8 mouse cellular contexts compared by ENCODE assay signal in the genomic region with DNA sequence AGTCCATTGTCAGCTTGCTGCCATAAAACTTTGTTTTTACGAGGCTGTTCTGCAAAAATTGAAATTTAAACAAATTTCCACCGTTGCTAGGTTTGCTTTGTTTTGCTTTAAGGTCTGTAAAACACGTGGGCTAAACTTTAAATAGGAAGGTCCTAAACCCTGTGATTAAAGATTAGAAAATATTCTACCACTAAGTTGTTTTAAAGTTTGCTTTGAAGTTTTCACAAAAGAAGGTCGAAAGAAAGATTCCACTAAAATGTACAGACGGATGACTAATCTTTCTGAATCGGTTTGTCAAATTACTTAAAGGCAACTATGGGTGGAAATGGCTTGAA. TPM values are rescaled to one million over a fixed set of nuclear protein-coding genes. Genes with fewer than 3 reads are reported as not detected.
DNase-seq lines count a peak whose midpoint lies in the region; ATAC-seq and TF ChIP-seq lines count a peak whose summit lies in the region.

A gene (plus strand): TSS at position 288 of the 335 bp plus-strand sequence.

- no peak for DNase-seq in frontal cortex, adult 2 months (ENCODE audit: extremely low spot score in 1 of 2, low spot score in 1 of 2)
- no peak for DNase-seq in frontal cortex, postnatal 14 days (ENCODE audit: low spot score in 2 of 2)
- no peak for DNase-seq in testis, postnatal 10 days (ENCODE audit: low spot score)
- DNase-seq in heart, postnatal 14 days, result no peak
- no peak for DNase-seq in liver, postnatal 0 days
- no peak for DNase-seq in embryo, embryonic 9.5 days (ENCODE audit: extremely low spot score)
- no peak for DNase-seq in lung, postnatal 10 days

- H3K27ac ChIP-seq in testis, adult 2 months (ENCODE audit: control insufficient read depth, insufficient read depth, low read depth, low read length), result no peak within 1 kb of the TSS
- peak within 1 kb of the TSS; percentile 98 for H3K27ac ChIP-seq in liver, postnatal 0 days (ENCODE audit: low read depth)

- no peaks in the 10 kb centered on the region for H3K36me3 ChIP-seq in testis, adult 2 months (ENCODE audit: control insufficient read depth, insufficient read depth, low read length)
- H3K36me3 ChIP-seq in liver, postnatal 0 days (replicated peaks; ENCODE audit: insufficient read depth, low read length), result peaks cover 14% of the 10 kb centered on the region

- peak within 1 kb of the TSS; percentile 96 for H3K4me2 ChIP-seq in liver, postnatal 0 days (ENCODE audit: low read depth, low read length)

- under 1% methylated on average over 6 of the region's 6 CpGs for WGBS in liver, postnatal 0 days (ENCODE audit: insufficient replicate concordance)

- H3K9me3 ChIP-seq in liver, postnatal 0 days (ENCODE audit: low read length), result no peaks in the 10 kb centered on the region

- H3K4me1 ChIP-seq in testis, adult 2 months (ENCODE audit: control insufficient read depth, insufficient read depth, low read length), result peaks cover 17% of the 10 kb centered on the region
- H3K4me1 ChIP-seq in liver, postnatal 0 days (ENCODE audit: insufficient read depth), result peaks cover 24% of the 10 kb centered on the region

- TF ChIP-seq CTCF in testis, adult 2 months (IDR thresholded peaks at IDR 0.05; ENCODE audit: control insufficient read depth, insufficient read depth, insufficient replicate concordance, low read depth, low read length), result no peak
- no peak for TF ChIP-seq CTCF in liver, postnatal 0 days (IDR thresholded peaks at IDR 0.05; ENCODE audit: low read depth)

- H3K9ac ChIP-seq in liver, postnatal 0 days (replicated peaks), result peak within 1 kb of the TSS; percentile 81

- intact Hi-C loops in heart, postnatal 14 days (cut with DNase I), result loop anchor here (5.0 kb wide), 1 partner anchor 494 kb away; no protein-coding TSS in a partner anchor

- no peak for TF ChIP-seq EP300 in liver, postnatal 0 days (IDR thresholded peaks at IDR 0.05; ENCODE audit: low read depth)

- no peak for ATAC-seq in liver, postnatal 0 days

- no peak for TF ChIP-seq POLR2A in testis, adult 2 months (IDR thresholded peaks at IDR 0.05; ENCODE audit: control insufficient read depth, low read depth, low read length)

- H3K4me3 ChIP-seq in testis, adult 2 months (ENCODE audit: control insufficient read depth, low read depth, low read length), result peak within 1 kb of the TSS; percentile 80
- H3K4me3 ChIP-seq in liver, postnatal 0 days (ENCODE audit: low read depth, low read length), result peak within 1 kb of the TSS; percentile 90

- no peaks in the 10 kb centered on the region for H3K27me3 ChIP-seq in testis, adult 2 months (ENCODE audit: control insufficient read depth, insufficient read depth, low read length)
- H3K27me3 ChIP-seq in liver, postnatal 0 days (ENCODE audit: insufficient read depth, low read length), result no peaks in the 10 kb centered on the region

RNA-seq across cellular contexts. Expression of the gene that starts here (rescaled TPM):
- 42.8 and 43.2 TPM in 2 replicates for polyA plus RNA-seq in frontal cortex, adult 2 months (2012; rRNA removed)
- 3.9 and 12.4 TPM in 2 replicates for polyA plus RNA-seq in testis, adult 2 months (2012; rRNA removed)
- 10 to 100 TPM; 21.8 to 24.1 TPM for total RNA-seq in heart, postnatal 14 days (2021)
- 449 and 461 TPM in 2 replicates for polyA plus RNA-seq in liver, postnatal 0 days (2015; fragmentation: Nextera tagmentation; extraction: Ambion mirVana)

Comparison
In these comparisons a context has a peak if more than half of its experiments do, and no peak if none do; other contexts are left out.
1. RNA of the gene that starts here (polyA plus RNA-seq): 449 to 461 TPM in liver, postnatal 0 days; 42.8 to 43.2 TPM in frontal cortex, adult 2 months and 3.9 to 12.4 TPM in testis, adult 2 months; every median in the first group is over 10 times any median in the second.